Mouse (Mus musculus) kidney, postnatal 14 days (tissue): ENCODE measurements around the gene Vps37d.

Source experiments
- DNase-seq: peaks from one replicate; pipeline ENCODE4 v3.0.0; 2022; ENCODE audit warnings: mixed read lengths

Vps37d gene

GRCm38 (mm10) chr5:135025899-135026298, 52.2 kb downstream of the Vps37d start:
- no peak for DNase-seq

DNA sequence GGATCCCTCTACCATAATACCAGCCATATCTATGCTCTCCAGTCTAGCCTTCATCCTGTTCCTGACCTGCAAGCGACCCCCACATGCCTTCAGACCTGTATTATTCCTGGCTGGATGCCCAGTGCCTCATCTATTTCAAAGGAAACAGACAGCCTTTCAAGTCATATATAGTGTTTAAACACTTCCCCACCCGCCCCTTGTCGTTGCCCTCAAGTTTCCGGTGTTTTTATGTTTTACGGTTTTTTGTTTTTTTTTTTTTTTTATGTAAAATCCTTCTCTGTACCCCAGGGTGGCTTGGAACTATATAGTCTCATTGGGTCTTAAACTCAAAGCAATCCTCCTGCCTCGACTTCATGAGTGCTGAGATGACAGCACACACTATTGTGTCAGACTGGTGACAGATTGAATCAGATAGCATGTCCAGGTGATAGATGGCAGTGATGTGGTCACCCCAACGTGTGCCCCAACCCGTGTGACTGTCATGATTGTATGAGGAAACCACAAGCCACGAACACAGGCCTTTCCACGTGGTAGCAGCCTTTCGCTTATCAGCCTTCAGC, 53.3 kb downstream of the Vps37d start:
- DNase-seq, result peak; percentile 63

DNA sequence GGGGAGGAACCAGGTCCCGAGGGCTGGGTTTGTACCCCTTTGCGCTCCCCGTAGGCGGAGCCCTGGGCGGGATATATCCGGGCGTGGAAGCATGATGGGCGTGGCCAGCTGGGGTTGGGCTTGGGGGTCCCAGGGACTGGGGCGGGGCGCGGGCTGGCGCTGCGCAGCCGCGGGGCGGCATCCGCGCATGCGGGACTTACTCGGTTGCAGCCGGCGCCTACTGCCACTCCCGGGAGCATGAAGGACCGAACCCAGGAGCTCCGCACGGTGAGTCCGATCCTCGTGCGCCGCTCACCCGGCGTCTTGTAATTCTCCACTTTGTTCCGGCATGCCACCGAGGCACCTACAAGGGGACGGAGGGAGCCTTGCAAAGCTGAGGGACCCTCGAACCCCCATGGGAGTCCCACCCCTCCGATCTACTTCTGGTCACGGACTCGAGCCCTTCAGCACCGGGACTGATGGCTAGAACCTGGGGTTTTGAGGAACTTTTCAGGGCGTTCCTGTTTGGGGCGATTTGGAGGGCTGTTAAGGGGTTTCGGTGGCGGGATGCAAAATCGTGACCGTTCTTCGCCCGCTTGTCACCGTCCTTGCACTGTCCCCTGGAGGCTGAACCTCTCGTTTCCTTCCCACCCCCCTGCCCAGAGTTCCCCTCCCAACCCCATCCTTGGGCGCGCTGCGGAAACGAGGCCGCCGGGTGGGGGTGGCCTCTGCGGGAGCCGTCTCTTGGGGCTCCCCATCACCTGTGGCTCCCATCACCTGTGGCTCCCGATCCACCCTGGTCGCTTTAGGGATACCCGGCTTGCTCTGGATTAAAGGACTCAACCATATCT, 54.5 kb downstream of the Vps37d start, which contains the start of gene Stx1a:
Gene Stx1a, plus strand, starts transcription at position 139 of the 830 bp plus-strand sequence.
- DNase-seq, result peak; percentile 94
